Mouse (Mus musculus) cerebellum, adult 2 months (tissue): ENCODE measurements around the gene Inafm2. TPM values are rescaled to one million over a fixed set of nuclear protein-coding genes. Genes with fewer than 3 reads are reported as not detected.
A peak's percentile ranks its signal among the peaks of the same experiment; 100 is the strongest.

Source experiments
- DNase-seq, 2 experiments: peaks; one replicate each; pipeline ENCODE4 v3.0.0; 2021
- H3K27ac ChIP-seq: fragments of 200-500 bp; 2 replicates; pipeline ENCODE4 v1.5.1; 2012; ENCODE audit warnings: low read length, control low read depth, inconsistent platforms; ENCODE audit not compliant: insufficient read depth
- H3K27me3 ChIP-seq: fragments of 200-500 bp; 2 replicates; pipeline ENCODE4 v1.6.1; 2012; ENCODE audit warnings: inconsistent platforms, mild to moderate bottlenecking, low read length, moderate library complexity; ENCODE audit not compliant: control insufficient read depth, insufficient read depth
- H3K4me1 ChIP-seq: fragments of 200-500 bp; 2 replicates; pipeline ENCODE4 v1.6.1; 2011; ENCODE audit warnings: low read length; ENCODE audit not compliant: control insufficient read depth, insufficient read depth
- H3K4me3 ChIP-seq: fragments of 200-500 bp; replicated peaks from 2 replicates; pipeline ENCODE3; 2011; ENCODE audit warnings: mild to moderate bottlenecking, low read depth, low read length, control low read depth; ENCODE audit not compliant: insufficient read depth
- CTCF ChIP-seq: fragments of 200-500 bp; IDR thresholded peaks from 2 replicates; pipeline ENCODE4 v1.5.1; 2011; ENCODE audit warnings: low read depth, mild to moderate bottlenecking, control low read depth, low read length, moderate library complexity, borderline replicate concordance; ENCODE audit not compliant: insufficient read depth
- POLR2A ChIP-seq: fragments of 200-500 bp; IDR thresholded peaks from 2 replicates; pipeline ENCODE4 v1.6.1; 2011; ENCODE audit warnings: low read length, control low read depth, borderline replicate concordance; ENCODE audit not compliant: insufficient read depth
- WGBS: fragments of 180-500 bp; shearing (Covaris S2); methylation state at CpG from one replicate; pipeline ENCODE4 v1.1.7; 2018; 5-methylcytosine and 5-hydroxymethylcytosine counted together
- polyA plus RNA-seq: library from polyadenylated mRNA; depleted of rRNA; stranded (reverse); fragments of >200 nt; gene quantifications from 2 replicates; pipeline ENCODE4 v1.2.3, GENCODE M21; 2012

Inafm2 gene
- polyA plus RNA-seq, 1 experiment, result 21.8 TPM

DNA sequence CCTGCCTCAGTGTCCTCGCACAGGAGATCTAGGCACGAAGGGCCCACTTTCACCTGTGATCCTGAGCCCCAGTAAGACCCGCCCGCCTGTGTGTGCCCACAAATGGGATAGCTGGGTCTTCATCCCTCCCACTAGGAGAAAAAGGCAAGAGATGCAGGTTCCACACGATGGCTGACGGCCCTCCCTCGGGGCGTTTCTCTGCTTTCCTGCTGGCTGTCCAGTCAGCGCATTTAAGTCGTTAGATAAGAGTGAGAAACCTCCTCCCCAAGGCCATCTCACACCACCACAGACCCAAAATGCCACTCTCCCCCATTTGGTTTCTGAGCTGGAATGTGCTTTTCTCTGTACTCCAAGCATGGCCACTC lies 17.2 kb downstream of the Inafm2 start:
- Histone ChIP-seq H3K27ac (peak overlapping the region; percentile 87; the same call in 1 of the 2 replicates), H3K27me3 (no peaks in the 10 kb centered on the region), H3K4me3 (peak overlapping the region; percentile 49), H3K4me1 (peaks cover 30% of the 10 kb centered on the region)
- WGBS, result 21% methylated on average over 10 of the region's 10 CpGs
- DNase-seq, result no peak
- no peak for TF ChIP-seq CTCF
- TF ChIP-seq POLR2A, result no peak; the same call in 1 of the 2 replicates

DNA sequence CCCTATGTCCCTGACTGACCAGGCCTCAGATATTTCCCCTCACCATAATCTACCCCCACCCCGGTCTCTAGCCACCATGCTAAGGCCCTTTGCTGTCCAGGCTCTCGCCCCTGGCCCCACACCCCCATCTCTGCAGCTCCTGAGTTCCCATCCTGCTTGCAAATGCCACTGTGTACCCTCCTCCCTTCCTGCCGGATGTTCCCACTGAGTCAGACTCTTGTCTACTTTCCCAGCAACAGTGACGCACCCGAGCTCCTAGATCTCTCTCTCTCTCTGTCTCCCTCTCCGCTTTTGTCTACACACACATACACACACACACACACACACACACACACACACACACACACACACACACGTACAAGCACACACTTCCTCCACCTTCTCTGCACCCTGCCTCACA lies 17.9 kb downstream of the Inafm2 start:
- WGBS, result 89% methylated on average over 7 of the region's 7 CpGs
- Histone ChIP-seq H3K4me1 (peaks cover 30% of the 10 kb centered on the region), H3K27ac (no peak overlapping the region), H3K27me3 (no peaks in the 10 kb centered on the region), H3K4me3 (no peak overlapping the region)
- TF ChIP-seq CTCF (no peak), POLR2A (no peak)
- DNase-seq, result no peak

DNA sequence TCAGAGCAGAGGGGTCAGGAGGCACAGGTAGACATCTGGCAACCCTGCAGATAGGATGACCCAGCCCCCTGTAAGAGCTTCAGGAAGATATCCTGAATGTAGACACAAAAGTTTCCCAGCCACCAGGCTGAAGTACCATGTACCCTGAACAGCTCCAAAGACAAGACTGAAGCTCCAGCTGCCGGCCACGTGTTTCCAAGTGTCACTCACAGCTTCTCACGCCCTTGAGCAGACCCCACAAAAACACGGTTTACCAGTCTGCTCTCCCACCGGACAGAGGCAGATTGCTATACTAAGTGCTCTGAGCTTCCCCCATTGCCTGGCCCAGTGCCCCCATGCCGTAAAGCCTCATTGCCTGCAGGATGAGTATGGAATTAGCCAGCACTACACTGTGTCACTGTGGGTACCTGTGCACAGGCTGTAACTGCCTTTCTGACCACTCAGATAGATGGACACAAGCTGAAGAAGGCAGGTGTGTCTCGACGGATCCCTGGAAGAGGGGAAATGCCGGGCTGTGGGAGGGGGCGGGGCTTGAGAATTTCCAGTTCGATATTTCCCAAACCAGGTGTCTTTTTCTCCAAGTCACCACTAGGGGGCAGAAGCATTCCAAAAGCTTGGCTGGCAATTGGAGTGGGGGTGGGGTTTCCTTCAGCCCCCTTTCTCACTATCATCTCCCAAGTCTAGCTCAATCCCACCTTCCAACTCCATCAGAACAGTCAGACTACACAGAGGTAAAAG lies 18.7 kb downstream of the Inafm2 start:
- Histone ChIP-seq H3K27ac (no peak overlapping the region), H3K27me3 (no peaks in the 10 kb centered on the region), H3K4me1 (peaks cover 30% of the 10 kb centered on the region), H3K4me3 (peak overlapping the region; percentile 44)
- 24% methylated on average over 11 of the region's 11 CpGs for WGBS
- DNase-seq, result peak; percentile 59 to 65
- TF ChIP-seq POLR2A, result no peak
- TF ChIP-seq CTCF, result peak; percentile 62; the same call in 1 of the 2 replicates

DNA sequence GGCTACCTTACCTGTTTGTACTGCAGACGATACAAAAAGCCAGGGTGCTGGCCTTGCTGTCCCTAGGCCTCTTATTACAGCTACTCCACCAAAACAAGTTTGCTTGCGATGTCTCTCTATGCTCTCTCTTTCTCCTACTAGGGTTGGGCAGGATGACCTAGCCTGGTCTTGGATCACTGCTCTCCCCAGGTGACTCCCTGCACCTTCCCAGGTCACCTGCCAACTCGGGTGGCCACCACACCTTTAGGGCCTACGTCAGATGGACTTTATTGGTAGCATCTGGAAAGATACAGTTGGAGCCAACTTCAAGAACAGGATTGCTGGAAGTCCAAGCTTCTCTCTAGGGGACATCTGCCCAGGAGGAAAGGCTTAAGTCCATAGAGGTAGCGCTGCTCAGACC lies 19.3 kb downstream of the Inafm2 start:
- WGBS, result 80% methylated on average over 5 of the region's 5 CpGs
- Histone ChIP-seq H3K4me3 (no peak overlapping the region), H3K27ac (no peak overlapping the region), H3K27me3 (no peaks in the 10 kb centered on the region), H3K4me1 (peaks cover 30% of the 10 kb centered on the region)
- no peak for TF ChIP-seq CTCF
- no peak for TF ChIP-seq POLR2A
- no peak for DNase-seq

DNA sequence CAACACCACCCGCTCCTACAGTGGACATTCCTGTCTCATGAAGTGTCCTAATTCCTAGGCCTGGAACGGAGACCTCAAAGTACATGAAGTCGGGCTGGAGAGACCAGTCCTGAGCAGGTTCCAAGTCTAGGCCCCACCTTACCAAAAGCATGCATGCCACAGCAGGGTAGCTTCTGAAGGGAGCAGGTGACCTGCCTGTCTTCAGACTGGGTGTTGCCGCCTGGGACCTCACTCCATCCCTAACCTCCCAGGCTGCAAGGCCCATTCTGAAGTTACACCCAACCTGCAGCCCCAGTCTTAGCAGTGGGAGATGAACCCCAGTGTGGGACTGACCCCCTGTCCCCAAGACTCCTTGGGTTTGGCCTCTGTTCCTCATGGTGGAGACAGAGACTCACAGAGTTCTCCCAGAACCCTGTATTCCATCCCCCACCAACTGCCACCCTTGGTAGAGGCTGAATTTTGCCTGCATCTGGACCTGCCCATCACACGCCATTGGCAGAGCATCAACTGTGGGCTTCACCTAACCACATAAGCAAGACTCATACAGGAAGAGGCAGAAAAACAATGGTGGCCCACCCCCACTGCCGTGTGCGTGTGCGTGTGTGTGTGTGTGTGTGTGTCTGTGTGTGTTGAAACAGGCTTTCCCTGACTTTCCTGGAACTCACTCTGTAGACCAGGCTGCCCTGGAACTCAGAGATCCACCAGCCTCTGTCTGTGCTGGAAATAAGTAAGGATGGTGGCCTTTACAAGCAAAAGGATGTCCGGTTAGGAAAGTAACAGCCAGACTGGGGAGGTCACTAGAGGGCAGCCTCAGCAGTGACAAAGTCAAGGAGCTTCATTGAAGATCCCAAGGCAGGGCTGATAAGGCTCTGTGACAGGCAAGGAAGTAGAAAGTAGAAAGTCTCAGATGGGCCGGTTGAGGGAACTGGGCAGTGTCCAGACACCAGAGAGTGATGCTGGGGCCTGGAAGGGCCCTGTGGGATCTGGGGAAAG lies 20.8 kb downstream of the Inafm2 start:
- no peak overlapping the region for H3K4me3 ChIP-seq
- TF ChIP-seq POLR2A (no peak), CTCF (peak; percentile 23; the same call in 1 of the 2 replicates)
- H3K27me3 ChIP-seq, result no peaks in the 10 kb centered on the region
- WGBS, result 77% methylated on average over 10 of the region's 10 CpGs
- H3K27ac ChIP-seq, result no peak overlapping the region
- peaks cover 18% of the 10 kb centered on the region for H3K4me1 ChIP-seq
- DNase-seq, result no peak

DNA sequence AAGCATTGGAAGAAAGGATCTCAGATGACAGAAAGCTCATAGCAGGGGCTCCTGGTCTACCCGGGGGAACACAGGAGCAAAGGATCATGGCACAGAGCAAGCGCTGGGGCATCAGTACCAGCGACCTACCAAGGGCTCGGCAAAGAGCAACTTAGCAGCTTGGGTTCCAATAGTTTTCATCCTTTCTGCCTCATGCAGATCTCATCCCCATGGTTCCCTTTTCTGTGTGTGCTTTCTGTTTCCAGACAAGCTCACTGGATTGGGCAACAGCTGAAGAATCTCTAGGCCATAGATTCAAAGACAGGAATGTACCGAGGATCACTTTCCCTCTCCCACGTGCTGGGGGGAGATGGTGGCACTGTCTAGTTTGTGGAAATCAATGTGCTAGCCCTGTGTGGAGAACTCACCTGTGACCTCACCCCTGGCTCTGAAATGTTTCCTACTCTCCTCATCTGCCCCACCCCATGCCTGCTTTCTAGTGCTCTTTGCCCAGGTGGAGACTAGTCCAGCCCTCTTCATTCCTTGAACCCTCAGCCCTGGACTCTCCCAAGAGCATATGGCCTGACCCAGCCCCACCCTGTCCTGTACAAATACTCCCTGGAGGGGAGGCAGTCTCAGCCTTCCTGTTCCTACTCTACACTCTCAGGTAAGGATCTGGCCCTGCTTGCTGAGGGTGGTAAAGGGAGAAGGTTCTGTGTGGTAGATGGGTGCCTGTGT lies 26.8 kb downstream of the Inafm2 start, which contains the start of gene Phgr1:
Phgr1 (plus strand) TSS at position 612 of the 717 bp plus-strand sequence.
- 82% methylated on average over 6 of the region's 6 CpGs for WGBS
- no peak for TF ChIP-seq CTCF
- TF ChIP-seq POLR2A, result no peak
- no peak within 1 kb of the TSS for H3K27ac ChIP-seq
- H3K27me3 ChIP-seq, result no peaks in the 10 kb centered on the region
- H3K4me3 ChIP-seq, result no peak within 1 kb of the TSS
- H3K4me1 ChIP-seq, result peaks cover 14% of the 10 kb centered on the region
- DNase-seq, result no peak

DNA sequence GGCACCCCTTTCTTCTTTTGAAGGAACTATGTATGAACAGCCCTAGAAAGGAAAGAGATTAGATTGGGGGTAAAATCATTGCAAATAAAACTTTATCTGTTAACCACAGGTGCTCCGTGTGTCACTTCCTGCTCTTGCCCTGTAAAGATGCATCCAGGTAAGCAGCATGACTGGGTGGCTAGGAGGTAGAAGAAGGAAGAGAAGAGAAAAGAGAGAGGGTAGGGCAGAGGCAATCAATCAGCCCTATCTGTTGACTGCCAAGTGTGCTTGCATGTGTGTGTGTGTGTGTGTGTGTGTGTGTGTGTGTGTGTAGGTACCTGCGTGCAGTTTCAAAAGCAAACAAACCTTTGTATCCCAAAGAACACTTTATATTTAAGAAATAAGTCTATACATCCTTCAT lies 29.0 kb downstream of the Inafm2 start:
- WGBS, result 96% methylated on average over 2 of the region's 2 CpGs

More for the DNA sequence above, 29.0 kb downstream of the Inafm2 start:
- Histone ChIP-seq H3K4me3 (no peak overlapping the region), H3K4me1 (peaks cover 17% of the 10 kb centered on the region), H3K27ac (no peak overlapping the region), H3K27me3 (no peaks in the 10 kb centered on the region)
- no peak for DNase-seq
- TF ChIP-seq CTCF (no peak), POLR2A (no peak)
